Mouse (Mus musculus) testis, adult 2 months (tissue): ENCODE data around the gene Ppan.

Experiments
- CTCF ChIP-seq: fragments of 200-500 bp; IDR thresholded peaks from 2 replicates; pipeline ENCODE4 v1.5.1; 2012; ENCODE audit warnings: low read depth, mild to moderate bottlenecking, inconsistent platforms, low read length, moderate library complexity; ENCODE audit not compliant: control insufficient read depth, insufficient read depth, insufficient replicate concordance
- POLR2A ChIP-seq: fragments of 200-500 bp; IDR thresholded peaks from 2 replicates; pipeline ENCODE4 v1.6.1; 2012; ENCODE audit warnings: low read depth, mild to moderate bottlenecking, inconsistent platforms, low read length, moderate library complexity; ENCODE audit not compliant: control insufficient read depth

DNA sequence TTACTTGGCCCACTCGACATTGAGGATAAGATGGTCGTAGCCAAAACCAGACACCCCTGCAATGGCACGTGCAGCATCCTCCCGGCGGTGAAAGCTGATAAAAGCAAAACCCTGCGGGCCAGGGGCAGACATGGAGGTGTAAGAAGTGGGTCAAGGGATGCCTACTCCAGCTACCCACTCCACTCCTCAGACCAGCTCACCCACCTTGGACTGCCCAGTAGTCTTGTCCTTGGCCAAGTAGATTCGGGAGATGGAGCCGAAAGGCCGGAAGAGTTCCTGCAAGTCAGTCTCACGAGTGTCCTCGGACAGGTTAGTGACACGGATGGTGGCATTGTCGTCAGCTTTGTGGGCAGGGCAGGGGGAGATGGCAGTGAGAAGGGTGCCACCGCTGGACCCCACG, 6.7 kb downstream of the Ppan start:
- TF ChIP-seq CTCF = no peak
- no peak for TF ChIP-seq POLR2A
